Mouse (Mus musculus) liver, postnatal 0 days (tissue): ENCODE data around the gene Rbpj.

Source experiments
- CTCF ChIP-seq: sonication (generic); IDR thresholded peaks from 2 replicates; pipeline ENCODE4 v1.5.1; 2016; ENCODE audit warnings: antibody characterized with exemption, low read depth
- EP300 ChIP-seq: IDR thresholded peaks from 2 replicates; pipeline ENCODE4 v1.6.1; 2016; ENCODE audit warnings: antibody characterized with exemption, low read depth, mild to moderate bottlenecking

GRCm38 (mm10) chr5:53557544-53558260 is 91.8 kb downstream of the Rbpj start:
- no peak for TF ChIP-seq EP300
- no peak for TF ChIP-seq CTCF
